Mouse (Mus musculus) thymus, postnatal 4 days (tissue): Measurements from ENCODE around the gene Espnl.

Experiments used
- DNase-seq: peaks from one replicate; pipeline ENCODE4 v3.0.0; 2021

The Espnl gene

GRCm38 (mm10) chr1:91321760-91322438, at the start of gene Espnl:
Espnl (plus strand) TSS chr1:91322075.
- DNase-seq: peak; percentile 23

- DNase-seq: no peak
Observed at GRCm38 (mm10) chr1:91272260-91272659, 49.6 kb upstream of the Espnl start.

- no peak for DNase-seq
Observed at GRCm38 (mm10) chr1:91276581-91276980, 45.3 kb upstream of the Espnl start.

- no peak for DNase-seq
Observed at GRCm38 (mm10) chr1:91277480-91277879, 44.4 kb upstream of the Espnl start.

- no peak for DNase-seq
Observed at GRCm38 (mm10) chr1:91278410-91279119, 43.3 kb upstream of the Espnl start.

- no peak for DNase-seq
Observed at GRCm38 (mm10) chr1:91279126-91279525, 42.7 kb upstream of the Espnl start.

- DNase-seq: no peak
Observed at GRCm38 (mm10) chr1:91282582-91282981, 39.3 kb upstream of the Espnl start.

GRCm38 (mm10) chr1:91289375-91289774, 32.5 kb upstream of the Espnl start:
- DNase-seq: no peak

DNA sequence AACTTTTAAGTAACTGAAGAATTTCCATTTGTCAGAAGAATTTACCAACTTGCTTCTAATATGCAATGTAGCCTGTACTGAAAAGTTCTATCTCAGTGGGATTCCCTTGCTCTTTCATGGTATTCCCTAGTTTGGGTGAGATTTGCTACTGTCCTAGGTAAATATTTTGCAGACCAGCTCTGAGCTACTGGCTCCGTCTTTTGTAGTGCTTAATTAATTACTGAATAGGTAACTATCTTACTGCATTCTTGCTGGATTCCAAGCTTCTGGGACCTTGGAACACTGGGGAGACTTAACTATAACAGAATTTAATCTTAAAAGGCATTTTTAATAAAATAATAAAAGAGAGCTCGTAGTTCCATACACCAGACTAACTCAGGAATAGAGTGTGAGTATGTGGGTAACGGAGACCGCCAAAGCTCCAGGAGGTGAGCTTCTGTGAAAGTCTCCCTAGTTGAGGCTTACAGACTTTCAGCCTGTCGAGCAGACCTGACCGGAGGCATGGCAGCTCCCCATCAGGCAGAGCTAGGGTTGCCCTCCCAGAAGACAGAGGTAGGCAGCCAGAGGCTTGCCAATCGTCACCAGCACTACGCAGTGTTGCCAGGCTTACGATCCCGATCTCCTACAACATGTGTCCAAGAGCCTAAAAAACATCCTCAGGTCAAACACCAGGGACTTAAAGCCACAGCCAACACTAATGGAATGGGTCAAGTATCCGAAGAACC, 29.6 kb upstream of the Espnl start:
- DNase-seq: no peak

GRCm38 (mm10) chr1:91295544-91295943, 26.3 kb upstream of the Espnl start:
- DNase-seq: no peak

DNA sequence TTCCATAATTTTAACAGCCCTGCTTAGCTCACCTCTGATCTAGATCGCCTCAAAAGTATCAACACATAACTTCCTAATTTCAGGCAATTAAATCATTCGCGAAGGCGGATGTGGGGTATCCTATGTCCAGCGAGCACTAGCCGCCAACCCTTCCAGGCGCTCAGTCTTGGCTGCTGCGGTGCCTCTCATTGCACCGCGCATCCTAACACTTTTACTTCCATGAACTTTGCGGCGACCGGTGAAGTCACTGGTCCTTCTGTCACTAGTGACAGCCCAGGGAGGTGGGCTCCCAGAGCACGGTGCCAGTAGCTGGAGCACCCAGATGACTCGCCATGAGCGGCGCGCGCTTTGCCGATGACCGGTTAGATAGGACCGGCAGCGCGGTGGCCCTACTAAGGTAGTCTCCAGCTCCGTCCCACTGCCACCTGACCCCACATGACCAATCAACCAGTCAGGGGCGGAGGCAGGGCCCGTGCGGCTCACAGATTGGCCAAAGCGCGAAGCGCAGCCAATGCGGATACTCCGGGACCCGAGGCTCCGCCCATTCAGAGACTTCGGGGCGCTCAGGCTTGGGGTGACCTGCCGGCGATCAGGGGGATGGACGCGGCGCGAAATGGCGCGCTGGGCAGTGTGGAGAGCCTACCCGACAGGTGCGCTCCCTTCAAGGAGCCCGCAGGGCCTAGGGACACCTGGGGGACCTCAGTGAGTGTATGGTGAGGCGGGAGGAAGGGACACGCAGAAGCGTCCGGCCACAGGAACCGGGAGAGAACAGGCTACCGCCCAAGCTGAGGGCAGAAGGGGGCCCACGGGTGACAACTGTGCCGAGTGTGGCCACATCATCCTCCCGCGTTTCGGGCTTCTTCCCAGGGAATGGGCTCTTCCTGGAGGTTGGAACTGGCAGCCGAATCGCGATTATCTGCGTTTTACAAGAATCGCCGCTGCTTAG, 23.8 kb upstream of the Espnl start, which contains the start of gene Scly:
Gene Scly (plus strand): TSS at position 540 of the 946 bp plus-strand sequence.
- peak; percentile 93 for DNase-seq

DNA sequence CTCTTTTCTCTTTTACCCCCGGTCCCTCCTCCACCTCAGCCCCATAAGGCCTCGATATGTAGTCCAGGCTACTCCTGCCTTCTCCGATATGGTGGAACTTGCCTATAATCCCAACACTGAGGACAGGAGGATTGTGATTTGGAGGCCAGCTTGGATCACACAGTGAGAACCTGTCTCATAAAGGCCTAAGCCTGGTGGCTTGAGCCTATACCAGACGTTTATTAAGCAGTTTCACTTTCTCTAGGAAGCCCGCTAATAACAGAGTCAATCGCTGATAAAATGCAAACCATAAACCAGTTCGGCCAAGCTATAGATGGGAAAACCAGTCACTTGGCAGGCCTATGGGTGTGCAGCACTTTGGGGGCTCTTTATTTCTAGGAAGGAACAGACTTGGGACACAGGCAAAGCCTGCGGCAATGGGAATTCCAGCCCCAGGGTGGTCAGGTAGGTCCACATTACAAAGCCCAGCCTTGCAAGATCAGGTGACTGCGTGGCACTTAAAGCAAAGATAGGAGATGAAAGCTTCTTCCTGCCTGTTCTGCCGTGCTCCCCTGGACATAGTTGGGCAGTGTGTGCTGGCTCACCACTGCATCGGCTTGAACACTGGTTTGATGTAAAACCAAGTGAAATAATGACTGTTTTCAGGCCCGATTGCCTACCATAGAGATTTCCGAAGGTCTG, 22.7 kb upstream of the Espnl start:
- no peak for DNase-seq

DNA sequence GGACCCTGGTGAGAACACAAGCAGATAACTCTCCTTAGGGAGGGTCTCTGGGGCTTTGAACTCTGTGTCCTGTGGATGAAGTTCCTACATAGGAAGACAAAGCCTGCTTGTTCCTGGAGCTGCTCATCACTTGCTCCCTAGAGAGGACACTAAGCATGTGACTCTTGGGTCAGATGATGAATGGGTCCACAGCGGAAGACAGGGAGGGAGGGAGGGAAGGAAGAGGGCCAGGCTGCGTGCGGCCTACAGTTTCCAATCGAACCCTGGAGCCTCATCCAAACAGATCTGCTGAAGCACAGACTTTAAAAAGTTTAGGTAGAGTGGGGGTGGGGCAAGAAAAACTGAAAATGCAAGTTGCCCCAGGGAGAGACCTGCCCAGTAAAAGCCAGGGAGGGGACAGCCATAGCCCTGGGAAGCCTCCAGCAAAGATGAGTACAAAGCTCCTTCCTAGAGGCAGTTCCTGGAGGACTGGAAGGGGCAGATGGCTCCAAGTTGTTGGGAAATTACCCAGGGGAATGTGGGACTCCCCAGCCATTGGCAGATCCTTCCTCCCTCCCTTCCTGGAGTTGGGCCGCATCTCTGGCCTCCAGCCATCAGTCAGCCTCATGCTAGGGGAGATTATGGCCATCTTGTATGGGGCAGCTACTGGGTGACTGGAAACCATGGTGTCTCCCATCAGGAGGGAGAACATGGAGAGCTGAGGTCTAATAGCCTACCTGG, 22.0 kb upstream of the Espnl start:
- DNase-seq: no peak

- DNase-seq: no peak
Observed at GRCm38 (mm10) chr1:91301206-91301920, 20.5 kb upstream of the Espnl start.

- no peak for DNase-seq
Observed at GRCm38 (mm10) chr1:91302021-91302420, 19.9 kb upstream of the Espnl start.

GRCm38 (mm10) chr1:91304621-91305020, 17.3 kb upstream of the Espnl start:
- DNase-seq: no peak

DNA sequence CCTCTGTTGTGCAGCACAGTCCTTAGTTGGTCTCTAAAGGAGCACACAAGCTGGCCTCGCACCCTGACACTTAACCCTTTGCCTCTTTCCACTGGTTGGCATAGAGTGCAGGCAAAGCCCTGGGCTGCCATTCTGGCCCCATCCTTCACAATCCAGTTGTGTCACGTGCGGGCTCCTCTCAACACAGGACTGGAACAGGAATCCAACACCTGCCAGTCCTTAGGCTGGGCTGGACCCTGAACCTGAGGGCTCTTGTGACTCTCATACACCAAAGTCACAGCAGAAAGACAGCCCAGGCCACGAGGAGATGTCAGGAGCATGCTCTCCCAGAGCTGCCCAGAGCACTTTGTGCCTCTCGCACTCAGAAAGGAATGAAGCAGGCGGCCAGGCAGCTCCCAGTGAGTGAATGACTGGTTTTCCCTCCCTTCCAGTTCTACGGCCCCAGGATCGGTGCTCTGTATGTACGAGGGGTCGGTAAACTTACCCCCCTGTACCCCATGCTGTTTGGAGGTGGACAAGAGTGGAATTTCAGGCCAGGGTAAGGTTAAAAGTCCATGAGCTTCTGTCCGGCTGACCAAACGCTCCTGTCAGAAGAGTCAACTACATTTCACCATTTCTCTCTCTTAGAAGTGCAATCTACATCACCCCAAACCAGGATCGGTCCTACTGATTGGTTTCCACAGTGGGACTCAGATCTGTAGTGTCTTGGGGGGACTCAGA, 12.3 kb upstream of the Espnl start:
- DNase-seq: no peak

DNA sequence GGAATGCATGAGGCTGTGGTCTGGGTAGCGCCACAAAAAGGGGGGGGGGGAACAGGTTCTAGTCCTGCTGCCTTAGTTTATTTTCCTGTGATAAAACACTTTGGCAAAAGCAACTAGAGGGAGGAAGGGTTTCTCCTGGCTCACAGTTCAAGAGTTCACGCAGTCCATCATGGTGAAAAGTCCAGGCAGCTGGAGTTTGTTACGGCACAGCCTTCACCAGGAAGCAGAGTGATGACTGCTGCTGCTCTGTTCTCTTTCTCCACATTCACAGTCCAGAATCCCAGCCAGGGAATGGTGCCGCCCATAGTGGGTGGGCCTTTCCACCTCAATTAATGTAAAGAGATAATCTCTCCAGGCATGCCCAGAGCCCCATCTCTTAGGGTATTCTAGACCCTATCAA, 9.6 kb upstream of the Espnl start:
- no peak for DNase-seq

- DNase-seq: no peak
Observed at GRCm38 (mm10) chr1:91313251-91313650, 8.6 kb upstream of the Espnl start.

DNA sequence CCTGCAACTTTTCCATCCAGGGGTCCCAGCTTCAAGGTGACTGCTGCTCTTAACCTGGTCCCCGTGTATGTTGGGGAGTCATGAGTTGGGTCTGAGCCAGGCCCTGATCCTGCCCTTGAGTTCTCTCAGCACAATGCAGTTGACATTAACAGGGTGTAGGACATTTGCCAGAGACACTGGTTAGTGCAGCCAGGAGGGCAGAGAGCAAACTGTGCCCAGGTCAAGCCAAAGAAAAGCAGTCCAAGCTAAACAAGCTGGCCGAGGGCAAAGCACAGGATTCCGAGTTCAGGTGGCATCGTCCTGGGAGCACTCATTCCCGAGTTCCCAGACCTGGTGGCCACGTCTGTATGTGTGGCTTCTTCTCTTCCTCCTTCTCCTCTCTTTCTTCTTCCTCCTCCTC, 4.2 kb upstream of the Espnl start:
- DNase-seq: no peak
